Mouse (Mus musculus) liver, postnatal 0 days (tissue): ENCODE data around the gene Gimap4. TPM values are rescaled to one million over a fixed set of nuclear protein-coding genes. Genes with fewer than 3 reads are reported as not detected.

Source experiments
- ATAC-seq: fragments of 200-750 bp; cut with Nextera tagmentation; 2 replicates; pipeline ENCODE4 v1.8.0; 2017; ENCODE audit warnings: mild to moderate bottlenecking, moderate library complexity
- DNase-seq: peaks from one replicate; pipeline ENCODE4 v3.0.0-alpha.2; 2016
- H3K27ac ChIP-seq: fragments of 300-500 bp; sonication (generic); 2 replicates; pipeline ENCODE4 v1.5.1; 2014; ENCODE audit warnings: antibody characterized with exemption, moderate library complexity, mild to moderate bottlenecking, low read depth
- H3K27me3 ChIP-seq: fragments of 300-500 bp; sonication (generic); 2 replicates; pipeline ENCODE4 v1.6.1; 2014; ENCODE audit warnings: low read length, control low read depth, mixed read lengths; ENCODE audit not compliant: insufficient read depth
- H3K36me3 ChIP-seq: fragments of 300-500 bp; sonication (generic); replicated peaks from 2 replicates; pipeline ENCODE4 v1.6.1; 2014; ENCODE audit warnings: mild to moderate bottlenecking, control low read depth, low read length, moderate library complexity, mixed read lengths; ENCODE audit not compliant: insufficient read depth
- H3K4me1 ChIP-seq: fragments of 300-500 bp; sonication (generic); 2 replicates; pipeline ENCODE4 v1.6.1; 2014; ENCODE audit warnings: antibody characterized with exemption, mild to moderate bottlenecking, control low read depth; ENCODE audit not compliant: insufficient read depth
- H3K4me2 ChIP-seq: fragments of 300-500 bp; sonication (generic); 2 replicates; pipeline ENCODE4 v1.6.1; 2014; ENCODE audit warnings: low read depth, mild to moderate bottlenecking, low read length, moderate library complexity, mixed read lengths
- H3K4me3 ChIP-seq: fragments of 300-500 bp; sonication (generic); 2 replicates; pipeline ENCODE4 v1.5.1; 2014; ENCODE audit warnings: low read depth, low read length
- H3K9ac ChIP-seq: fragments of 300-500 bp; sonication (generic); replicated peaks from 2 replicates; pipeline ENCODE4 v1.6.1; 2014; ENCODE audit warnings: mild to moderate bottlenecking, moderate library complexity
- H3K9me3 ChIP-seq: fragments of 300-500 bp; sonication (generic); 2 replicates; pipeline ENCODE4 v1.6.1; 2016; ENCODE audit warnings: mild to moderate bottlenecking, control low read depth, low read length, mixed read lengths
- CTCF ChIP-seq: sonication (generic); IDR thresholded peaks from 2 replicates; pipeline ENCODE4 v1.5.1; 2016; ENCODE audit warnings: antibody characterized with exemption, low read depth
- EP300 ChIP-seq: IDR thresholded peaks from 2 replicates; pipeline ENCODE4 v1.6.1; 2016; ENCODE audit warnings: antibody characterized with exemption, low read depth, mild to moderate bottlenecking
- WGBS: fragments of 180-500 bp; shearing (Covaris S2); extraction: QIAGEN DNeasy Blood & Tissue Kit; methylation state at CpG from one replicate; pipeline ENCODE4 v1.1.7; 2014; ENCODE audit not compliant: insufficient replicate concordance; 5-methylcytosine and 5-hydroxymethylcytosine counted together
- polyA plus RNA-seq: library from polyadenylated mRNA; unstranded; fragments of >200 nt; fragmentation: Nextera tagmentation; extraction: Ambion mirVana; gene quantifications from 2 replicates; pipeline ENCODE4 v1.2.1, GENCODE M21; 2015

The Gimap4 gene
- polyA plus RNA-seq, 1 experiment from 2014 or later, result 14.5 TPM

GRCm38 (mm10) chr6:48674291-48675058 lies 9.9 kb upstream of the Gimap4 start:
- no peak overlapping the region for H3K4me2 ChIP-seq
- ATAC-seq (no peak), DNase-seq (peak; percentile 11)
- H3K4me3 ChIP-seq, result no peak overlapping the region
- peaks cover 15% of the 10 kb centered on the region for H3K4me1 ChIP-seq
- H3K9me3 ChIP-seq, result no peaks in the 10 kb centered on the region
- no peak overlapping the region for H3K9ac ChIP-seq
- 89% methylated on average over 9 of the region's 9 CpGs for WGBS
- TF ChIP-seq CTCF (no peak), EP300 (no peak)
- H3K36me3 ChIP-seq, result no peaks in the 10 kb centered on the region; the same call in 1 of the 2 replicates
- H3K27me3 ChIP-seq, result no peaks in the 10 kb centered on the region
- H3K27ac ChIP-seq, result 0 out of 2 replicates have a peak overlapping the region, but pooled peaks have one; percentile 19

- Histone ChIP-seq H3K4me3 (peak overlapping the region; percentile 57), H3K27me3 (no peaks in the 10 kb centered on the region), H3K9me3 (no peaks in the 10 kb centered on the region), H3K27ac (peak overlapping the region; percentile 73), H3K36me3 (no peaks in the 10 kb centered on the region; the same call in 1 of the 2 replicates), H3K4me2 (peak overlapping the region; percentile 80), H3K9ac (peak overlapping the region; percentile 28), H3K4me1 (peaks cover 15% of the 10 kb centered on the region)
- peak; percentile 44; the same call in 1 of the 2 replicates for ATAC-seq
- DNase-seq, result no peak
- TF ChIP-seq EP300, result no peak
- TF ChIP-seq CTCF, result no peak
- 27% methylated on average over 10 of the region's 10 CpGs for WGBS
Observed at GRCm38 (mm10) chr6:48675400-48675930, 8.9 kb upstream of the Gimap4 start.

- peaks cover 15% of the 10 kb centered on the region for H3K4me1 ChIP-seq
- H3K9ac ChIP-seq, result peak within 1 kb of the TSS; percentile 28
- no peaks in the 10 kb centered on the region for H3K27me3 ChIP-seq
- TF ChIP-seq EP300, result no peak
- TF ChIP-seq CTCF, result no peak
- peak within 1 kb of the TSS; percentile 80 for H3K4me2 ChIP-seq
- DNase-seq, result peak; percentile 82
- no peaks in the 10 kb centered on the region; the same call in 1 of the 2 replicates for H3K36me3 ChIP-seq
- ATAC-seq, result peak; percentile 87
- 5% methylated on average over 13 of the region's 13 CpGs for WGBS
- peak within 1 kb of the TSS; percentile 57 for H3K4me3 ChIP-seq
- H3K9me3 ChIP-seq, result no peaks in the 10 kb centered on the region
- peak within 1 kb of the TSS; percentile 73 for H3K27ac ChIP-seq
Observed at GRCm38 (mm10) chr6:48675931-48676859, 8.2 kb upstream of the Gimap4 start, which contains the start of gene Gimap9. Gimap9 (plus strand) TSS chr6:48676129.

- peak; percentile 9 for DNase-seq
- Histone ChIP-seq H3K27me3 (no peaks in the 10 kb centered on the region), H3K27ac (peak overlapping the region; percentile 73; the same call in 1 of the 2 replicates), H3K36me3 (no peaks in the 10 kb centered on the region; the same call in 1 of the 2 replicates), H3K9ac (no peak overlapping the region), H3K4me2 (peak overlapping the region; percentile 80), H3K4me1 (peaks cover 15% of the 10 kb centered on the region), H3K4me3 (peak overlapping the region; percentile 57), H3K9me3 (no peaks in the 10 kb centered on the region)
- 72% methylated on average over 5 of the region's 5 CpGs for WGBS
- ATAC-seq, result no peak
- no peak for TF ChIP-seq CTCF
- no peak for TF ChIP-seq EP300
Observed at GRCm38 (mm10) chr6:48676860-48677415, 7.4 kb upstream of the Gimap4 start.

- Histone ChIP-seq H3K4me3 (peak overlapping the region; percentile 57; the same call in 1 of the 2 replicates), H3K27ac (no peak overlapping the region), H3K4me2 (peak overlapping the region; percentile 80; the same call in 1 of the 2 replicates), H3K9ac (no peak overlapping the region), H3K27me3 (no peaks in the 10 kb centered on the region), H3K36me3 (no peaks in the 10 kb centered on the region; the same call in 1 of the 2 replicates), H3K4me1 (peaks cover 15% of the 10 kb centered on the region), H3K9me3 (no peaks in the 10 kb centered on the region)
- no peak for ATAC-seq
- peak; percentile 11 for DNase-seq
- no peak for TF ChIP-seq EP300
- TF ChIP-seq CTCF, result no peak
- 73% methylated on average over 17 of the region's 17 CpGs for WGBS
Observed at GRCm38 (mm10) chr6:48677492-48678345, 6.6 kb upstream of the Gimap4 start.
